In the genomic region with DNA sequence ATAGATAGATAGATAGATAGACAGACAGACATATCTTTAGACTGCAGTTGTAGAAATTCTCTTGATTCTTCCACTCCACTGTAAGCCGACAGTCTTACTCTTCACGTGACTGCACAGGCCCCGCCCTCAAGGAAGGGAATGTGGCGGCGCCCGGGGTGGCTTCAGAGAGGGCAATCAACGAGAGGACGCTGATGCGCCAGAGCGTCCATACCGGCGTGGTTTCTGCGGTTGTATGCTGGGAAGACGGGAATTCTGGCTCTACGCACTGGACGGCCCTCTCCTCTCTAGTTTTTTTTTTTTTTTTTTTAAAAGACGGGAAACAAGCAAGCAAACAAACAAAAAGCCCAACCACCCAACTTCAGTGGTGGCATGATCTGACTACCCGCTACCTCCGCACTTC, we compare ENCODE assay signal across 8 mouse cellular contexts. TPM values are rescaled to one million over a fixed set of nuclear protein-coding genes. Genes with fewer than 3 reads are reported as not detected.
DNase-seq lines count a peak whose midpoint lies in the region; ATAC-seq and TF ChIP-seq lines count a peak whose summit lies in the region.

No protein-coding gene starts in this region.

- WGBS in intestine, postnatal 0 days, result under 1% methylated on average over 19 of the region's 19 CpGs
- under 1% methylated on average over 19 of the region's 19 CpGs for WGBS in midbrain, embryonic 10.5 days

- H3K27ac ChIP-seq in intestine, postnatal 0 days (ENCODE audit: low read depth, low read length), result peak overlapping the region; percentile 88
- H3K27ac ChIP-seq in midbrain, embryonic 10.5 days (replicated peaks), result peak overlapping the region; percentile 90

- 0 out of 2 replicates have a peak overlapping the region, but pooled peaks have one; percentile 31 for H3K9ac ChIP-seq in intestine, postnatal 0 days (ENCODE audit: low read depth, low read length)

- no peaks in the 10 kb centered on the region for H3K36me3 ChIP-seq in intestine, postnatal 0 days (ENCODE audit: control insufficient read depth, insufficient read depth)
- no peaks in the 10 kb centered on the region for H3K36me3 ChIP-seq in midbrain, embryonic 10.5 days

- H3K4me3 ChIP-seq in intestine, postnatal 0 days (ENCODE audit: low read depth, low read length), result peak overlapping the region; percentile 44
- H3K4me3 ChIP-seq in midbrain, embryonic 10.5 days, result peak overlapping the region; percentile 57

- H3K27me3 ChIP-seq in intestine, postnatal 0 days (replicated peaks; ENCODE audit: control insufficient read depth, insufficient read depth, low read length), result no peaks in the 10 kb centered on the region
- no peaks in the 10 kb centered on the region for H3K27me3 ChIP-seq in midbrain, embryonic 10.5 days (ENCODE audit: low read depth, poor library complexity, severe bottlenecking)

- TF ChIP-seq CTCF in intestine, postnatal 0 days (IDR thresholded peaks at IDR 0.05; ENCODE audit: low read depth), result no peak

- peak; percentile 57 for ATAC-seq in intestine, postnatal 0 days

- no peaks in the 10 kb centered on the region for H3K9me3 ChIP-seq in intestine, postnatal 0 days (ENCODE audit: control insufficient read depth)
- H3K9me3 ChIP-seq in midbrain, embryonic 10.5 days (replicated peaks), result no peaks in the 10 kb centered on the region

- intact Hi-C loops in left cerebral cortex, postnatal 36 days (cut with DNase I), result loop anchor here (10.0 kb wide), 1 partner anchor 437 kb away; a partner anchor contains a TSS

- H3K4me2 ChIP-seq in intestine, postnatal 0 days (replicated peaks; ENCODE audit: low read depth), result peak overlapping the region; percentile 77

- H3K4me1 ChIP-seq in intestine, postnatal 0 days (replicated peaks; ENCODE audit: control insufficient read depth, insufficient read depth, low read length), result peaks cover 3% of the 10 kb centered on the region; the same call in 1 of the 2 replicates
- H3K4me1 ChIP-seq in midbrain, embryonic 10.5 days, result peaks cover 38% of the 10 kb centered on the region

- peak; percentile 95 for DNase-seq in adrenal gland, postnatal 10 days
- peak; percentile 82 for DNase-seq in embryo, embryonic 9.5 days (ENCODE audit: extremely low spot score)
- DNase-seq in gastrocnemius, postnatal 4 days (ENCODE audit: low spot score in 2 of 2), result peak; percentile 77 to 93
- DNase-seq in left cerebral cortex, postnatal 36 days (ENCODE audit: low spot score in 2 of 2), result peak; percentile 85 to 87
- peak; percentile 86 for DNase-seq in midbrain, embryonic 10.5 days (ENCODE audit: low spot score)
- peak; percentile 90 for DNase-seq in right cerebral cortex, postnatal 4 days
- peak; percentile 89 for DNase-seq in yolk sac, embryonic 10.5 days (ENCODE audit: low spot score)

RNA-seq across cellular contexts. Expression of a gene that starts 4.9 kb away (rescaled TPM):
- 10 to 100 TPM in 1 of 2 experiments, 1 to 10 TPM in 1; 9.2 to 12.6 TPM for total RNA-seq in adrenal gland, postnatal 10 days (2021)
- 10 to 100 TPM in 1 of 2 experiments, 1 to 10 TPM in 1; 8.2 to 10.3 TPM for total RNA-seq in gastrocnemius, postnatal 4 days (2021)
- polyA plus RNA-seq in intestine, postnatal 0 days (2015; fragmentation: Nextera tagmentation; extraction: Ambion mirVana), result 11.8 and 13.4 TPM in 2 replicates
- total RNA-seq in left cerebral cortex, postnatal 36 days (2021), result 10 to 100 TPM; 21.1 to 25.2 TPM
- 12.0 and 14.3 TPM in 2 replicates for polyA plus RNA-seq in midbrain, embryonic 10.5 days (2016; fragmentation: Nextera tagmentation; extraction: Ambion mirVana)

RNA-seq across cellular contexts. Expression of a gene that starts 11.7 kb away (rescaled TPM):
- 10 to 100 TPM; 71.9 to 73.6 TPM for total RNA-seq in adrenal gland, postnatal 10 days (2021)
- total RNA-seq in gastrocnemius, postnatal 4 days (2021), result 10 to 100 TPM; 56.9 to 57.6 TPM
- 12.6 and 12.9 TPM in 2 replicates for polyA plus RNA-seq in intestine, postnatal 0 days (2015; fragmentation: Nextera tagmentation; extraction: Ambion mirVana)
- 1 to 10 TPM; 5.3 to 6.1 TPM for total RNA-seq in left cerebral cortex, postnatal 36 days (2021)
- 28.9 and 30.0 TPM in 2 replicates for polyA plus RNA-seq in midbrain, embryonic 10.5 days (2016; fragmentation: Nextera tagmentation; extraction: Ambion mirVana)

RNA-seq across cellular contexts. Expression of a gene that starts 24.1 kb away (rescaled TPM):
- 10 to 100 TPM; 33.6 to 36.8 TPM for total RNA-seq in adrenal gland, postnatal 10 days (2021)
- 10 to 100 TPM; 31.2 to 31.9 TPM for total RNA-seq in gastrocnemius, postnatal 4 days (2021)
- 23.8 and 24.8 TPM in 2 replicates for polyA plus RNA-seq in intestine, postnatal 0 days (2015; fragmentation: Nextera tagmentation; extraction: Ambion mirVana)
- total RNA-seq in left cerebral cortex, postnatal 36 days (2021), result 1 to 10 TPM; 3.5 to 5.1 TPM
- polyA plus RNA-seq in midbrain, embryonic 10.5 days (2016; fragmentation: Nextera tagmentation; extraction: Ambion mirVana), result 61.0 and 61.1 TPM in 2 replicates

RNA-seq across cellular contexts. Expression of a gene that starts 30.8 kb away (rescaled TPM):
- 100 to 1,000 TPM; 130 to 173 TPM for total RNA-seq in adrenal gland, postnatal 10 days (2021)
- total RNA-seq in gastrocnemius, postnatal 4 days (2021), result 100 to 1,000 TPM; 113 to 138 TPM
- 31.3 and 32.2 TPM in 2 replicates for polyA plus RNA-seq in intestine, postnatal 0 days (2015; fragmentation: Nextera tagmentation; extraction: Ambion mirVana)
- total RNA-seq in left cerebral cortex, postnatal 36 days (2021), result 100 to 1,000 TPM; 132 to 230 TPM
- polyA plus RNA-seq in midbrain, embryonic 10.5 days (2016; fragmentation: Nextera tagmentation; extraction: Ambion mirVana), result 190 and 192 TPM in 2 replicates

RNA-seq across cellular contexts. Expression of a gene that starts 43.8 kb away (rescaled TPM):
- total RNA-seq in adrenal gland, postnatal 10 days (2021), result 10 to 100 TPM in 1 of 2 experiments, 1 to 10 TPM in 1; 7.6 to 11.5 TPM
- 10 to 100 TPM; 47.7 to 51.2 TPM for total RNA-seq in gastrocnemius, postnatal 4 days (2021)
- polyA plus RNA-seq in intestine, postnatal 0 days (2015; fragmentation: Nextera tagmentation; extraction: Ambion mirVana), result 10.4 and 11.0 TPM in 2 replicates
- 10 to 100 TPM; 11.4 to 15.0 TPM for total RNA-seq in left cerebral cortex, postnatal 36 days (2021)
- polyA plus RNA-seq in midbrain, embryonic 10.5 days (2016; fragmentation: Nextera tagmentation; extraction: Ambion mirVana), result 9.6 and 11.0 TPM in 2 replicates

Comparison
In these comparisons a context has a peak if more than half of its experiments do, and no peak if none do; other contexts are left out.
1. Peak in every context shown above with its lines: DNase-seq, ATAC-seq, H3K4me3 ChIP-seq and H3K27ac ChIP-seq.
2. RNA of a gene that starts 11.7 kb away (total RNA-seq): 71.9 to 73.6 TPM in adrenal gland, postnatal 10 days and 56.9 to 57.6 TPM in gastrocnemius, postnatal 4 days; 5.3 to 6.1 TPM in left cerebral cortex, postnatal 36 days; every median in the first group is over 4 times any median in the second.
3. RNA of a gene that starts 24.1 kb away (total RNA-seq): 33.6 to 36.8 TPM in adrenal gland, postnatal 10 days and 31.2 to 31.9 TPM in gastrocnemius, postnatal 4 days; 3.5 to 5.1 TPM in left cerebral cortex, postnatal 36 days; every median in the first group is over 4 times any median in the second.